Mouse (Mus musculus): ENCODE measurements around the gene Spns3. TPM values are rescaled to one million over a fixed set of nuclear protein-coding genes. Genes with fewer than 3 reads are reported as not detected.

Spns3 gene
- total and polyA plus RNA-seq, 3 experiments: 5.2 to 12.7 TPM; not detected in 1

- peak; percentile 45 for DNase-seq (ENCODE audit: low read depth, low spot score)
- Histone ChIP-seq H3K9ac (ENCODE audit: control insufficient read depth, low read depth, low read length, poor library complexity, severe bottlenecking) (peak overlapping the region; percentile 46), H3K27me3 (ENCODE audit: control insufficient read depth in 1 of 2, insufficient read depth in 2 of 2, low read length in 2 of 2) (no peaks in the 10 kb centered on the region), H3K36me3 (ENCODE audit: control insufficient read depth in 1 of 2, insufficient read depth in 2 of 2, low read length in 2 of 2) (peaks cover 0 to 22% of the 10 kb centered on the region in 2 experiments; a peak in 2 of 4 replicates), H3K4me1 (ENCODE audit: control insufficient read depth in 1 of 2, insufficient read depth in 2 of 2, low read length in 2 of 2) (peaks cover 14 to 51% of the 10 kb centered on the region in 2 experiments), H3K4me3 (ENCODE audit: control insufficient read depth in 1 of 2, insufficient read depth in 1 of 2, low read depth in 2 of 2, low read length in 2 of 2) (peak overlapping the region in 1 of 2 experiments; percentile 4; a peak in 1 of 4 replicates), H3K9me3 (replicated peaks; ENCODE audit: insufficient read depth, low read length) (no peaks in the 10 kb centered on the region), H3K79me2 (ENCODE audit: control insufficient read depth, insufficient read depth, low read length, poor library complexity) (no peaks in the 10 kb centered on the region), H3K27ac (ENCODE audit: control insufficient read depth, low read depth, low read length) (peak overlapping the region; percentile 80)
- TF ChIP-seq USF2 (IDR thresholded peaks at IDR 0.05; ENCODE audit: borderline replicate concordance in 1 of 2, insufficient read depth in 1 of 2, low read depth in 1 of 2, low read length in 2 of 2) (no peak), MAZ (IDR thresholded peaks at IDR 0.05; ENCODE audit: low read depth, low read length) (no peak), E2F4 (IDR thresholded peaks at IDR 0.05; ENCODE audit: borderline replicate concordance, low read depth, low read length) (no peak), RCOR1 (IDR thresholded peaks at IDR 0.05; ENCODE audit: low read depth, low read length) (no peak), ETS1 (IDR thresholded peaks at IDR 0.05; ENCODE audit: low read depth, low read length) (no peak), MAX (IDR thresholded peaks at IDR 0.05; ENCODE audit: low read length) (no peak), MYB (IDR thresholded peaks at IDR 0.05; ENCODE audit: low read depth, low read length) (no peak), ZC3H11A (IDR thresholded peaks at IDR 0.05; ENCODE audit: low read depth, low read length) (no peak), ELF1 (IDR thresholded peaks at IDR 0.05; ENCODE audit: low read depth, low read length) (no peak)
Measured at GRCm38 (mm10) chr11:72474926-72475325, 75.4 kb downstream of the Spns3 start.

DNA sequence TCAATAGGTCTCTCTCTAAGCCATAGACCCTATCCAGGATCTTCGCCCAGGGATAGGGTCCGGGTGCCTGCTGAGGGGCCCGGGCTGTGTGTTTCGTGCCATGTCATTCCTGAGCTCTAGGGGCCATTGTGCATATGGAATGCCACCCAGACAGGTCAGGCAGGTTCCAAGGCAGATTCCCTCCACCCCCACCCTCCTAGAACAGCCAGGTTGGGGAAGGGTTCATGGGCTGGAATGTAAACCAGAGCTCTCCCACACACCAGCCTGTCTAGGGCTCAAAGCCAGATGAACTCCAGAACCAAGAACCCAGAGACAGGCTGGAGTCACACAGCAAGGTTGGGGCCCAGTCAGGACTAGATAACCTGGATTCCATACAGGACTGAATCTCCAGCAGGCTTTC lies 76.8 kb downstream of the Spns3 start:
- no peak for DNase-seq (ENCODE audit: low read depth, low spot score)
- Histone ChIP-seq H3K9me3 (replicated peaks; ENCODE audit: insufficient read depth, low read length) (no peaks in the 10 kb centered on the region), H3K27me3 (ENCODE audit: control insufficient read depth in 1 of 2, insufficient read depth in 2 of 2, low read length in 2 of 2) (no peaks in the 10 kb centered on the region), H3K9ac (ENCODE audit: control insufficient read depth, low read depth, low read length, poor library complexity, severe bottlenecking) (no peak overlapping the region), H3K4me3 (ENCODE audit: control insufficient read depth in 1 of 2, insufficient read depth in 1 of 2, low read depth in 2 of 2, low read length in 2 of 2) (no peak overlapping the region), H3K79me2 (ENCODE audit: control insufficient read depth, insufficient read depth, low read length, poor library complexity) (no peaks in the 10 kb centered on the region), H3K36me3 (ENCODE audit: control insufficient read depth in 1 of 2, insufficient read depth in 2 of 2, low read length in 2 of 2) (peaks cover 0 to 28% of the 10 kb centered on the region in 2 experiments; a peak in 2 of 4 replicates), H3K27ac (ENCODE audit: control insufficient read depth, low read depth, low read length) (no peak overlapping the region), H3K4me1 (ENCODE audit: control insufficient read depth in 1 of 2, insufficient read depth in 2 of 2, low read length in 2 of 2) (peaks cover 18 to 53% of the 10 kb centered on the region in 2 experiments)
- no peak for TF ChIP-seq RCOR1 (IDR thresholded peaks at IDR 0.05; ENCODE audit: low read depth, low read length)
- TF ChIP-seq NRF1 (IDR thresholded peaks at IDR 0.05; ENCODE audit: insufficient read depth, low read depth, low read length, poor library complexity, severe bottlenecking): no peak
- no peak for TF ChIP-seq POLR2A (IDR thresholded peaks at IDR 0.05; ENCODE audit: control insufficient read depth in 1 of 2, insufficient read depth in 1 of 2, low read depth in 1 of 2, low read length in 2 of 2, poor library complexity in 1 of 2)
- no peak for TF ChIP-seq USF1 (IDR thresholded peaks at IDR 0.05; ENCODE audit: low read depth, low read length)
- TF ChIP-seq TCF12 (IDR thresholded peaks at IDR 0.05; ENCODE audit: low read depth, low read length): no peak
- no peak for TF ChIP-seq ETS1 (IDR thresholded peaks at IDR 0.05; ENCODE audit: low read depth, low read length)
- TF ChIP-seq GABPA (IDR thresholded peaks at IDR 0.05; ENCODE audit: low read depth, low read length): no peak
- TF ChIP-seq USF2 (IDR thresholded peaks at IDR 0.05; ENCODE audit: borderline replicate concordance in 1 of 2, insufficient read depth in 1 of 2, low read depth in 1 of 2, low read length in 2 of 2): no peak
- TF ChIP-seq ZMIZ1 (IDR thresholded peaks at IDR 0.05; ENCODE audit: low read depth, low read length): no peak
- no peak for TF ChIP-seq BHLHE40 (IDR thresholded peaks at IDR 0.05; ENCODE audit: borderline replicate concordance, low read depth, low read length)
- TF ChIP-seq MEF2A (IDR thresholded peaks at IDR 0.05; ENCODE audit: extremely low read depth, insufficient replicate concordance, low read depth, low read length, poor library complexity, severe bottlenecking): no peak
- TF ChIP-seq MYB (IDR thresholded peaks at IDR 0.05; ENCODE audit: low read depth, low read length): no peak
- no peak for TF ChIP-seq CHD2 (IDR thresholded peaks at IDR 0.05; ENCODE audit: low read length)
- no peak for TF ChIP-seq KAT2A (conservative IDR thresholded peaks at IDR 0.05; ENCODE audit: low read depth, low read length)
- TF ChIP-seq JUND (IDR thresholded peaks at IDR 0.05; ENCODE audit: low read depth, low read length): no peak
- TF ChIP-seq POLR2AphosphoS5 (IDR thresholded peaks at IDR 0.05; ENCODE audit: borderline replicate concordance, low read depth, low read length): no peak
- TF ChIP-seq ZKSCAN1 (IDR thresholded peaks at IDR 0.05; ENCODE audit: low read depth, low read length): no peak
- TF ChIP-seq TBP (IDR thresholded peaks at IDR 0.05; ENCODE audit: low read depth, low read length): no peak

All from MEL (cell line).